Mouse (Mus musculus): Measurements from ENCODE around the gene St3gal5.

- no peak for TF ChIP-seq CTCF (IDR thresholded peaks at IDR 0.05; ENCODE audit: low read depth, low read length)
- no peak for TF ChIP-seq POLR2A (IDR thresholded peaks at IDR 0.05; ENCODE audit: borderline replicate concordance, low read depth, low read length)
Observed at GRCm38 (mm10) chr6:72048643-72049042, 48.7 kb upstream of the St3gal5 start.
